In genomic region chr17:42509356-42510262, GRCm38 (mm10) we compare ENCODE assay signal across 20 mouse cellular contexts.
DNase-seq lines count a peak whose midpoint lies in the region; ATAC-seq lines count a peak whose summit lies in the region.
"Had no signal": no experiment of that assay in that cellular context is flagged by ENCODE, and none has a peak within 500 bp of the region (broad histone marks: within the 10 kb centered on the region; RNA-seq: fewer than 3 reads in every experiment).

No protein-coding gene starts in this region.

- no peak overlapping the region for H3K9ac ChIP-seq in midbrain, embryonic 13.5 days (replicated peaks)
- H3K9ac ChIP-seq in midbrain, embryonic 14.5 days (replicated peaks; ENCODE audit: low read length) = no peak overlapping the region
- H3K9ac ChIP-seq: forebrain, embryonic 13.5 days; kidney, embryonic 15.5 days; limb, embryonic 15.5 days; liver, embryonic 15.5 days; neural tube, embryonic 12.5 days had no signal

- H3K27ac ChIP-seq in midbrain, embryonic 13.5 days = peak overlapping the region; percentile 26; the same call in 1 of the 2 replicates
- no peak overlapping the region for H3K27ac ChIP-seq in midbrain, embryonic 10.5 days (replicated peaks)
- peak overlapping the region; percentile 52 for H3K27ac ChIP-seq in midbrain, embryonic 14.5 days (replicated peaks; ENCODE audit: low read depth, low read length)
- H3K27ac ChIP-seq: forebrain, embryonic 13.5 days; hindbrain, embryonic 10.5 days; kidney, embryonic 15.5 days; limb, embryonic 15.5 days; liver, embryonic 15.5 days; neural tube, embryonic 12.5 days; stomach, postnatal 0 days had no signal

- peak; percentile 20 to 22 for DNase-seq in heart, postnatal 10 days
- DNase-seq in heart, adult 9 months (ENCODE audit: low spot score in 2 of 2) = no peak
- DNase-seq in midbrain, embryonic 10.5 days (ENCODE audit: low spot score) = no peak
- peak; percentile 38 for DNase-seq in midbrain, embryonic 14.5 days
- no peak for DNase-seq in c-Kit-positive CD71-positive TER-119-positive erythroid progenitor cells, embryonic 14.5 days (ENCODE audit: low spot score)
- no peak for DNase-seq in lung, postnatal 4 days
- DNase-seq: adrenal gland, adult 8-10 months; cerebellum, adult 11-12 months; cerebellum, postnatal 25 days; heart, adult 18-20 months; layer of hippocampus, postnatal 36 days had no signal

- H3K36me3 ChIP-seq in midbrain, embryonic 13.5 days = no peaks in the 10 kb centered on the region
- no peaks in the 10 kb centered on the region for H3K36me3 ChIP-seq in midbrain, embryonic 10.5 days
- H3K36me3 ChIP-seq in midbrain, embryonic 14.5 days (ENCODE audit: control insufficient read depth, insufficient read depth, low read length) = no peaks in the 10 kb centered on the region
- H3K36me3 ChIP-seq: hindbrain, embryonic 10.5 days; kidney, embryonic 15.5 days; limb, embryonic 15.5 days; liver, embryonic 15.5 days; neural tube, embryonic 12.5 days had no signal

- H3K27me3 ChIP-seq in midbrain, embryonic 13.5 days = no peaks in the 10 kb centered on the region
- H3K27me3 ChIP-seq in midbrain, embryonic 10.5 days (ENCODE audit: low read depth, poor library complexity, severe bottlenecking) = no peaks in the 10 kb centered on the region
- no peaks in the 10 kb centered on the region for H3K27me3 ChIP-seq in midbrain, embryonic 14.5 days (ENCODE audit: control insufficient read depth, insufficient read depth, low read length)
- H3K27me3 ChIP-seq: forebrain, embryonic 13.5 days; kidney, embryonic 15.5 days; limb, embryonic 15.5 days; liver, embryonic 15.5 days; neural tube, embryonic 12.5 days had no signal

- H3K4me3 ChIP-seq in midbrain, embryonic 13.5 days (replicated peaks) = no peak overlapping the region
- no peak overlapping the region for H3K4me3 ChIP-seq in midbrain, embryonic 10.5 days
- H3K4me3 ChIP-seq in midbrain, embryonic 14.5 days (replicated peaks; ENCODE audit: low read depth, low read length) = no peak overlapping the region
- H3K4me3 ChIP-seq: forebrain, embryonic 13.5 days; hindbrain, embryonic 10.5 days; kidney, embryonic 15.5 days; limb, embryonic 15.5 days; liver, embryonic 15.5 days; neural tube, embryonic 12.5 days had no signal

- 0 out of 2 replicates have a peak overlapping the region, but pooled peaks have one; percentile 17 for H3K4me2 ChIP-seq in midbrain, embryonic 13.5 days (replicated peaks)
- H3K4me2 ChIP-seq in midbrain, embryonic 14.5 days (ENCODE audit: low read length) = peak overlapping the region; percentile 21; the same call in 1 of the 2 replicates
- H3K4me2 ChIP-seq: forebrain, embryonic 13.5 days; kidney, embryonic 15.5 days; limb, embryonic 15.5 days; liver, embryonic 15.5 days; neural tube, embryonic 12.5 days had no signal

- intact Hi-C loops in heart, postnatal 10 days (cut with DNase I) = no loop called here

- H3K9me3 ChIP-seq in midbrain, embryonic 13.5 days = no peaks in the 10 kb centered on the region
- no peaks in the 10 kb centered on the region for H3K9me3 ChIP-seq in midbrain, embryonic 10.5 days (replicated peaks)
- no peaks in the 10 kb centered on the region for H3K9me3 ChIP-seq in midbrain, embryonic 14.5 days (ENCODE audit: control insufficient read depth, low read length)
- H3K9me3 ChIP-seq: forebrain, embryonic 13.5 days; hindbrain, embryonic 10.5 days; kidney, embryonic 15.5 days; limb, embryonic 15.5 days; liver, embryonic 15.5 days; neural tube, embryonic 12.5 days had no signal

- H3K4me1 ChIP-seq in midbrain, embryonic 13.5 days (replicated peaks) = peaks cover 7% of the 10 kb centered on the region; the same call in 1 of the 2 replicates
- no peaks in the 10 kb centered on the region; the same call in 1 of the 2 replicates for H3K4me1 ChIP-seq in midbrain, embryonic 10.5 days
- 0 out of 2 replicates have a peak, but pooled peaks cover 3% of the 10 kb centered on the region for H3K4me1 ChIP-seq in midbrain, embryonic 14.5 days (ENCODE audit: control insufficient read depth, insufficient read depth, low read length)
- H3K4me1 ChIP-seq: forebrain, embryonic 13.5 days; hindbrain, embryonic 10.5 days; kidney, embryonic 15.5 days; limb, embryonic 15.5 days; liver, embryonic 15.5 days; neural tube, embryonic 12.5 days had no signal

- peak; percentile 68 for ATAC-seq in midbrain, embryonic 13.5 days
- ATAC-seq in midbrain, embryonic 14.5 days (ENCODE audit: low FRiP score, low TSS enrichment) = peak; percentile 63; the same call in 1 of the 2 replicates
- ATAC-seq: forebrain, embryonic 13.5 days; intestine, embryonic 16.5 days had no signal

- 49% methylated on average over 9 of the region's 9 CpGs for WGBS in midbrain, embryonic 13.5 days
- WGBS in midbrain, embryonic 10.5 days = 82% methylated on average over 9 of the region's 9 CpGs
- 40% methylated on average over 9 of the region's 9 CpGs for WGBS in midbrain, embryonic 14.5 days

Comparison
In these comparisons a context has a peak if more than half of its experiments do, and no peak if none do; other contexts are left out.
1. DNase-seq: peak in heart, postnatal 10 days (2 of 2) and midbrain, embryonic 14.5 days (single experiment); none in heart, adult 9 months (0 of 2), midbrain, embryonic 10.5 days (single experiment), c-Kit-positive CD71-positive TER-119-positive erythroid progenitor cells, embryonic 14.5 days (single experiment) and lung, postnatal 4 days (0 of 2).